29 mouse cellular contexts compared by ENCODE assay signal in the genomic region with DNA sequence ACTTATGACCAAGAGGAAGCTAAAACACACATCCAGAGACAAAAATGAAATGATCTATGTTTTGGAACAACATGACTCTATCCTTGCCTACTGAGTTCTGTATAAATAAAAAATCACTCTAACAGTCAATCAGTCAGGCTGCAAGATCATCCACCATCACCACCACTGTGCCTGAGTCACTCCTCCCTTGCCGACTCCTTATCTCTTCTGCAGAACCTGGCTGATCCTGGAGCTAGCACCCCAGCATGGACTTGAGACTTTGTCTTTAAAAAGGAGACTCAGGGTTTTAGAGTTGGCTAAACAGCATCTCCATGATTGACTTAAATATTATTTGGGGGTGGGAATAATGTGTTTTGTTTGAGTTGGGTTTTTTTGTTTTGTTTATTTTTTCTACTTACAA.
DNase-seq lines count a peak whose midpoint lies in the region; ATAC-seq lines count a peak whose summit lies in the region.
"Had no signal": no experiment of that assay in that cellular context is flagged by ENCODE, and none has a peak within 500 bp of the region (broad histone marks: within the 10 kb centered on the region; RNA-seq: fewer than 3 reads in every experiment).

No protein-coding gene starts in this region.

- intact Hi-C loops in left cerebral cortex, postnatal 14 days (cut with DNase I) = no loop called here
- intact Hi-C loops in left cerebral cortex, postnatal 25 days (cut with DNase I) = no loop called here

- ATAC-seq in liver, embryonic 12.5 days = peak; percentile 89
- ATAC-seq in liver, embryonic 15.5 days (ENCODE audit: insufficient read depth) = peak; percentile 76
- ATAC-seq in hindbrain, embryonic 13.5 days (ENCODE audit: low FRiP score) = no peak
- ATAC-seq: forebrain, embryonic 15.5 days; hindbrain, postnatal 0 days; Patski had no signal

- H3K4me2 ChIP-seq in liver, embryonic 12.5 days = no peak overlapping the region
- H3K4me2 ChIP-seq in liver, embryonic 15.5 days = no peak overlapping the region
- H3K4me2 ChIP-seq in hindbrain, embryonic 13.5 days = no peak overlapping the region
- H3K4me2 ChIP-seq: embryonic facial prominence, embryonic 12.5 days; embryonic facial prominence, embryonic 15.5 days; forebrain, embryonic 12.5 days; forebrain, embryonic 15.5 days; heart, embryonic 12.5 days; heart, embryonic 15.5 days; hindbrain, embryonic 14.5 days had no signal

- no peaks in the 10 kb centered on the region for H3K9me3 ChIP-seq in liver, embryonic 12.5 days (replicated peaks)
- no peaks in the 10 kb centered on the region for H3K9me3 ChIP-seq in liver, embryonic 15.5 days (replicated peaks)
- H3K9me3 ChIP-seq in hindbrain, embryonic 13.5 days = peaks cover 10% of the 10 kb centered on the region; the same call in 1 of the 2 replicates
- H3K9me3 ChIP-seq: embryonic facial prominence, embryonic 12.5 days; embryonic facial prominence, embryonic 15.5 days; G1E; heart, embryonic 12.5 days; heart, embryonic 15.5 days had no signal

- H3K4me1 ChIP-seq in liver, embryonic 12.5 days = peaks cover 15% of the 10 kb centered on the region
- peaks cover 18% of the 10 kb centered on the region for H3K4me1 ChIP-seq in liver, embryonic 15.5 days (replicated peaks)
- H3K4me1 ChIP-seq in hindbrain, embryonic 13.5 days (replicated peaks) = no peaks in the 10 kb centered on the region
- H3K4me1 ChIP-seq: embryonic facial prominence, embryonic 12.5 days; embryonic facial prominence, embryonic 15.5 days; forebrain, embryonic 12.5 days; forebrain, embryonic 15.5 days; heart, embryonic 15.5 days; hindbrain, embryonic 10.5 days had no signal

- H3K27ac ChIP-seq in liver, embryonic 12.5 days = no peak overlapping the region
- no peak overlapping the region for H3K27ac ChIP-seq in liver, embryonic 15.5 days (replicated peaks)
- H3K27ac ChIP-seq in hindbrain, embryonic 13.5 days = no peak overlapping the region
- H3K27ac ChIP-seq: embryonic facial prominence, embryonic 12.5 days; embryonic facial prominence, embryonic 15.5 days; forebrain, embryonic 12.5 days; forebrain, embryonic 15.5 days; heart, embryonic 15.5 days; hindbrain, embryonic 10.5 days; hindbrain, embryonic 14.5 days; hindbrain, postnatal 0 days had no signal

- 0 out of 2 replicates have a peak, but pooled peaks cover 4% of the 10 kb centered on the region for H3K27me3 ChIP-seq in liver, embryonic 12.5 days (replicated peaks)
- peaks cover 14% of the 10 kb centered on the region for H3K27me3 ChIP-seq in liver, embryonic 15.5 days
- no peaks in the 10 kb centered on the region for H3K27me3 ChIP-seq in hindbrain, embryonic 13.5 days
- H3K27me3 ChIP-seq: CH12.LX; embryonic facial prominence, embryonic 12.5 days; embryonic facial prominence, embryonic 15.5 days; forebrain, embryonic 12.5 days; forebrain, embryonic 15.5 days; heart, embryonic 12.5 days; heart, embryonic 15.5 days; Patski had no signal

- no peak overlapping the region for H3K9ac ChIP-seq in liver, embryonic 12.5 days
- no peak overlapping the region for H3K9ac ChIP-seq in liver, embryonic 15.5 days
- H3K9ac ChIP-seq in hindbrain, embryonic 13.5 days = no peak overlapping the region
- H3K9ac ChIP-seq: embryonic facial prominence, embryonic 12.5 days; embryonic facial prominence, embryonic 15.5 days; forebrain, embryonic 12.5 days; forebrain, embryonic 15.5 days; heart, embryonic 12.5 days; heart, embryonic 15.5 days; hindbrain, embryonic 14.5 days had no signal

- H3K36me3 ChIP-seq in liver, embryonic 12.5 days = no peaks in the 10 kb centered on the region
- H3K36me3 ChIP-seq in liver, embryonic 15.5 days (replicated peaks) = no peaks in the 10 kb centered on the region
- H3K36me3 ChIP-seq in hindbrain, embryonic 13.5 days = no peaks in the 10 kb centered on the region
- H3K36me3 ChIP-seq: embryonic facial prominence, embryonic 12.5 days; embryonic facial prominence, embryonic 15.5 days; forebrain, embryonic 12.5 days; forebrain, embryonic 15.5 days; G1E; heart, embryonic 12.5 days; heart, embryonic 15.5 days; hindbrain, embryonic 10.5 days had no signal

- DNase-seq in c-Kit-negative CD71-positive TER-119-positive erythroid progenitor cells, embryonic 14.5 days (ENCODE audit: low read depth, low spot score) = peak; percentile 38
- no peak for DNase-seq in left cerebral cortex, postnatal 14 days (ENCODE audit: low spot score in 2 of 2)
- no peak for DNase-seq in left cerebral cortex, postnatal 25 days (ENCODE audit: low spot score in 2 of 2)
- DNase-seq: adrenal gland, postnatal 10 days; adrenal gland, postnatal 36 days; B cell, adult 2 months; cerebellum, adult 11 months; cerebellum, adult 2 months; cerebellum, adult 9-11 months; cerebellum, postnatal 25 days; gastrocnemius, postnatal 25 days; heart, adult 18-20 months; heart, postnatal 10 days; heart, postnatal 36 days had no signal

- no peak overlapping the region for H3K4me3 ChIP-seq in liver, embryonic 12.5 days
- H3K4me3 ChIP-seq in liver, embryonic 15.5 days (replicated peaks) = no peak overlapping the region
- H3K4me3 ChIP-seq in hindbrain, embryonic 13.5 days = no peak overlapping the region
- H3K4me3 ChIP-seq: embryonic facial prominence, embryonic 12.5 days; embryonic facial prominence, embryonic 15.5 days; forebrain, embryonic 12.5 days; forebrain, embryonic 15.5 days; heart, embryonic 12.5 days; heart, embryonic 15.5 days; hindbrain, embryonic 10.5 days had no signal

- WGBS in liver, embryonic 12.5 days (ENCODE audit: insufficient replicate concordance) = 33% methylated on average over 1 of the region's 1 CpGs
- 33% methylated on average over 1 of the region's 1 CpGs for WGBS in liver, embryonic 15.5 days (ENCODE audit: insufficient replicate concordance)
- 100% methylated on average over 1 of the region's 1 CpGs for WGBS in hindbrain, embryonic 13.5 days
